Mouse (Mus musculus) erythroblast, adult 5-6 weeks (primary cell): ENCODE measurements around the gene Krt87. TPM values are rescaled to one million over a fixed set of nuclear protein-coding genes. Genes with fewer than 3 reads are reported as not detected.

Source experiments
- ATAC-seq: replicated peaks from 2 replicates; pipeline ENCODE4 v1.8.0; 2016; ENCODE audit warnings: moderate number of reproducible peaks, mild to moderate bottlenecking, moderate TSS enrichment, inconsistent platforms; ENCODE audit not compliant: poor library complexity, low FRiP score, severe bottlenecking
- total RNA-seq, 2 experiments: library from RNA; stranded (forward) in 1 of 2; stranded (reverse) in 1 of 2; fragments of 150-400 nt in 1 of 2; fragments of 200-764, 138-1000 nt in 1 of 2; gene quantifications; 2 replicates each; pipeline versions ENCODE4 v1.2.3 to v1.2.4; 2015 to 2017; ENCODE audit warnings: low replicate concordance in 2 of 2

The Krt87 gene
- total RNA-seq, 2 experiments from 2014 or later = not detected

DNA sequence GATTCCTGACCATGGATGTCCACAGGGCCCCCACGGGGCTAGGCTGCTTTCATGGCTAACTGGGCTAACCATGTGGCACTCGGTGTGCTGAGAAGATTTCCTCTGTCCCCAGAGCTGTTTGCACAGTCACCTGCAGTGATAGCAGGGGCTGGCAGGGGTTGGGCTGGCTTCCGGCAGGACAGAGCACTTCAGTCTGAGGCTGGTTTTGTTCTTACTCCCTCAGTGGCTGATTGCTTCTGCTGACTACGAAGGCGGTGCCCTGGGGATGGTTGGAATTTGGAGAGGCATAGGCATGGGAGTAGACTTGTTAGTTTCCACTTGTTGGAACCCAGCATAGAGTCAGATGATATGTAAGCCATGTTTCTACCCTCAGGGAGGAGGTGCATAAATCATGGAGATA is 13.7 kb downstream of the Krt87 start:
- ATAC-seq = no peak

DNA sequence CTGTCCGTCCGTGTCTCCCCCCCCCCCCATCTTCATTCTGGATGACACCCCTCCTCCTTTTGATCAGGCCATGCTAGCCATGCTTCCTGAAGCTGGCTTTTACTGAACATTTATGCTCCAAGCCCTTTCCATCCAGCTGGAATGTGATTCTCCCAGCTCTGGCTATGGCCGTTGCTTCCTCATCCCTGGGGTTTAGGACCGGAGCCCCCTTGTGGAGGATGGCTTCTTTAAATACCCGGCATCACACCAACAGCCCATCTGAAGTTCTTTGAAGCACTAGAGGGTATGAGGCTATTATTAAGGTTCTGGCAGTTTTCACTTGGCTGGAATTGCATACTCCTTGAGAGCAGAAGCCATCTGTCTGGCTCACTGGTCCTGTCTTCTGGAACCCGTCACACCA is 17.7 kb downstream of the Krt87 start:
- ATAC-seq = no peak

DNA sequence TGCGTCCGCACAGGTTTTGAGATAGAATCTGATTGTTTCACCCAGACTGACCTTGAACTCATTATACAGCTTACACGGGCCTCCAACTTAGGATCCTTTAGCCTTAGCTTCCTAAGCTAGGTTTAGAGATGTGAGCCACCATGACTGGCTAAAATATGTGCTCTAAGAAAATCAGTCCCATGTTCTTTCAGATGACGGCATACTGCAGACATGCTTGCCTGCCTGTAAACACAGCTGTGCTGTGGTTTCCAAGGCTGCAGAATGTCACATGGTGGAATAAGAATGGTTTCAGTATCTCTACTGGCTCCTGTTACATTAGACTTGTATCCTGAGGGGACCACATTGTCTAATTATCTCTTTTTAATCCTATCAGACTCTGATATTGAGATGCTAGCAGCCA is 19.7 kb downstream of the Krt87 start:
- no peak for ATAC-seq

DNA sequence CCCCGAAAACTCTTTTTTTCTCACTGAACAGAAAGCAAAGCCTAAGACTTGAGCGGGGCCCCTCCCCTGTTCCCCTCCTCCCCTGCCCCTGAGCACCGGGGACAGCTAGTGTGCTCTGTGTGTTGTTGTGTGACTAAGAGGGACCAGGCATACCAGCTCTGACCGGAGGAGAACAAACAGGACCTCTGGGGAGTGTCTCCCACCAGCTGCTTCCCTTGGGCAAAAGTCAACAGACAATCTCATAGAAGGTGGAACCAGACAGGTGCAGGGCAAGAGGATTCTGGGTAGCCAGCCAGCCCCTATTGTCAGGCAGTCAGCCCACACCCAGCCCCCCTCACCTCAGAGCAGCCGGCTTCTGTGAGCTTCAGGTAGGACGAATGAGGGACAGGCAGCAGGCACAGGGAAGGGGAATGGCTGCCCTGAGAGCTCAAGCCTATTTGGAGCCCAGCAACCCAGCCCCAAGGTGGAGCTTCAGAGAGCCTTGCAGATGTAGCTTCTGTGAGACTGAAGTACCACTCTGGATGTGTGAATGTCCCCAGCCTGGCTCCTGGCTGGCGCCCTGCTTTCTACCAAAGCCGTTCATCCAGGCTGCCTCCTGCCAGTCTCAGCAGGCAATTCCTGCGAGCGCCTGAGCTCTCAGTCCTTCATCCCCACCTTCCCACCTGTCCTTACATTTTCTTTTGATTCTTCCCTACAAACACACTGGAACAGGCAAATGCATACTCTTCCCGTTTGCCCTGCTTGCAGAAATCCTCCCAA is 23.6 kb downstream of the Krt87 start:
- no peak for ATAC-seq

DNA sequence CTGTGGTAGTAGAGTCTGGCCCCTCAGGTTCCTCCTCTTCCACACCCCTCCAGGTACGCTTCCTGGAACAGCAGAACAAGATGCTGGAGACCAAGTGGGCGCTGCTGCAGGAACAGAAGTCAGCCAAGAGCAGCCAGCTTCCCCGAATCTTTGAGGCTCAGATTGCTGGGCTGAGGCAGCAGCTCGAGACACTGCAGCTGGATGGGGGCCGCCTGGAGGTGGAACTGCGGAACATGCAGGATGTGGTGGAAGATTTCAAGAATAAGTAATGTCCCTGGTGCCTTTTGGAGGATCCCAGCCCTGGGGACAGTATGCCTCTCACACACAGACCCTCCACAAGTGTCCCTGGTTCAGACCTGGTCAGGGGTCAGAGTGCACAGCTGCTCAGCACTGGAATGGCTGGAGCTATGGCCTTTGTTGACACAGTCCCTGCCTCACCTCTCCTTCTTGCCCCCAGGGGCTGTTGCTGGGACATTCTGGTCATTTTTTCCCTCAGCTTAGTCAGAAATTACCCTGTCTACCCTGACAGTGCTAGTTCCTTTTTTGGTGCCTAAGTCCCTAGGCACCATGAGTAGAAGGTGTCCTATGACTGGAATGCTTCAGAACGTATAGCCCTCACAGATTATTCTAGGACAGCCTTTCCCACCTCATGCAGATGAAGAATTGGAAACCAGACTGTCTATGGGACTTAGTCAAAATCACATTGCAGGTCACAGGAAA is 24.5 kb downstream of the Krt87 start:
- no peak for ATAC-seq

DNA sequence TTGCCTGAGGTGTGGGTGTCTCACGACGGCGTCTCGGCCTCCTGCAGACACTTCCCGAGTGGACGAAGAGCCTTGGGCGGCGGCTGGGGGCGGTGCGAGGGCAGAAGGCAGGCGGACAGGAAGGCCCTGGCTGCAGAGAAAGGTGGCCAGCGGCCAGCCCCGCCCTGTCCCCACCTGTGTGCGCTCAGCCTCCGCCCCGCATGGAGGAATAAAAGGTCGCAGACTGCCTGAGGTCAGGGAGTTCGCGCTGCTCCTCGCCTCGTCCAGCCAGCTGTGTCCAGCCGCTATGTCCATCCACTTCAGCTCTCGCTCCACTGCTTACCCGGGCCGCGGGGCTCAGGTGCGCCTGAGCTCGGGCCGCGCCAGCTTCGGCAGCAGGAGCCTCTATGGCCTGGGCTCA is 26.4 kb downstream of the Krt87 start:
- ATAC-seq = no peak

DNA sequence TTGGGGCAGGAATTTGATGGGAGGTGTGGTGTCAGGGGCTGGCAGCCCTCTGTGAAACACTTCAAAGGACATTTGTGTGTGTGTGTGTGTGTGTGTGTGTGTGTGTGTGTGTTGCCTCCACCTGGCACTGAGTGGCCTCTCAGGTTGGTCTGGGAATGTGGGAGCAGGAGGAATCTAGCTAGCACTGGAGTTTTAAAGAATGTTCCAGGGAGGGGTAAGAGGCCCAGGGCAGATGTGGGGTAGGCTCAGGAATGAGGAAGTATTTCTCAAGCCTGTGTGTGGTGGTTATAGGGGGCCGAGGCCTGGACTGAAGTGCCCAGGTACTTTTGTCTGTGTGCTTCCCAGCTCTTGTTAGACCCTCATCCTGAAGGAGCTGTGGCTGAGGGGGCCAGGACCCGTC is 27.8 kb downstream of the Krt87 start, which contains the start of gene Krt7:
Krt7 (plus strand) TSS at position 269 of the 400 bp plus-strand sequence.
- ATAC-seq = no peak

DNA sequence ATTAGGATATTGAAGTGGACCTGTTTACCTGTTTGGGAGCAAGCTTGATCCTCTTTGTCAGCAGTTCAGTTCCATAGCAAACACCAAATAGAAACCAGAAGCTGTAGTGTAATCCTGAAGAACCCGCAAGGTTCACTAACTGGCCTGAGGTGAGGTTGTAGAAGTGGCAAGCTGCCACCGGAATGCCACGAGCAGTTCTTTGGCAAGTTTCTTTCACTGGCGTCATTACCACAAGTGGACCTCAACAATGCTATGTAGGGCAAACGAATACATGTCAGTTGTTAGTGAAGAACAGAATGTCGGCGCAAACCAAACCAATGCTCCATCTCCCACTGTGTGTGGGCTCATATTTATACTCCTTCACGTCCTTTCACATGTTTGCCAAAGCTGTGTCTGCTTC is 40.3 kb downstream of the Krt87 start:
- no peak for ATAC-seq

DNA sequence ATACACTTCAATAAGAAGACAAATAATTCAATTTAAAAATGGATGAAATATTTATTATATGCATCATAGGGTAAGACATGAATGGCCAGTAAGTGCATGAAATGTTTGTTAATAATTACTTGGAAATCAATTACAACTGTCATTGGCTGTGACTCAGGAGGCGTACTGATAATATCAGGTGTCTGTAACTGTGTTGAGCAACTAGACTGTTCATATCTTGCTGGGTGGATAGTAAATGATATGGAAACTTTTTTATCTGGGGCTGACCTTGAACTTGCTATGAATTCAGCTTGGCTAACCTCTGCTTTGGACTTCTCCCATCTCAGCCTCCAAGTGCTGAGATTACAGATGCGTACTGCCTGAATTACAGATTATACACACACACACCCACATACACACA is 40.9 kb downstream of the Krt87 start:
- ATAC-seq = no peak

DNA sequence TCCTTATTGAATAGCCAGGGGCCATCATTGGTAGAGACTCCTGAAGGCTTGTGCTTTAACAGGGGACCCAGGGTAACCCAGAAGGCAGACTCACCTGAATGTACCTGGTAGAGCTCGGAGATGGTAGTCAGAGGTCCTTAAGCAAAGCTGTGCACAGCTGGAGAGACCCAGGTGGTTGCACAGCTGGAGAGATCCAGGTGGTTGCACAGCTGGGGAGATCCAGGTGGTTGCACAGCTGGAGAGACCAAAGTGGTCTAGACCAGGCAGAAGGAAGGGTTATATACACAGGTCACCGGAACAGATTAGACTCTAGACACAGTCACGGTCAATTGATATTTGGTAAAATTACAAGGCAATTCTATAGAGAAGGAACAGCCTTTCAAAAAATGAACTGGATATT is 41.7 kb downstream of the Krt87 start:
- ATAC-seq = no peak

DNA sequence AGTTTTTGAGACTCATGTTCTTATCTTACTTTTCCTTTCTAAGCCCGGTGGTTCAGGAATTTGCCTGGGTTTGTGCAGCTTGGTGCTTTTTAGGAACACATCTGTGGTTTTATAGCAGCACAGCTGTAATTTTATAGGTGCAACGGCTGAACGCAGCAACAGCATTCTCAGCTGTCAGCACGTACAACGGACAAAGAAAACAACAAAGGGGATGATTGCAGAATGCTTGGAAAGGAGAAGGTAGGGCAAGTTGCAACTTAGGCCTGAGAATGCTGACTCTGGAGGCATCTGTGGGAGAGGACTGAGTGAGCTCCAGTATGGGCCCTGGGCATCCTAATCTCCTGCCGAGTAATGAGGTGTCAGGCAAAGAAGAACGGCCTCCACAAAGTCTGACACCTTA is 42.1 kb downstream of the Krt87 start:
- ATAC-seq = no peak

DNA sequence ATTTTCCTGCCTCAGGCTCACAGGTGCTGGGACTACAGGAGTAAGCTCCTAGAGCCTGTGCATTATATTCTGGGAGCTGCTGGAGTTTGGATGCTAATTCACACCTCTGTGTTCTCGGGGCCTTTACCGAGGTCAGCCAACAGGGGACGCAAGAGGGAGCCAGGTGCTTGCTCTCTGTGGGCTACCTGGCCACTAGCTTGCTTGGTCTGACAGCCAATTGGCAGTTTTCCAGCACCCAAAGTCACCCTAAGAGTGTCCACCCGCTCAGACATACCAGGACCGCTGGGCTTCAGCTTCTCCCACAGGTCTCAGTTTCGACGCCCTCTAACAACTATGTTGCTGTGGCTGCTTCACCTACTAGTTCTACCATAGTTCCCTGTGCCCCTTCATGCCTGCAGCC is 43.7 kb downstream of the Krt87 start:
- ATAC-seq = no peak

DNA sequence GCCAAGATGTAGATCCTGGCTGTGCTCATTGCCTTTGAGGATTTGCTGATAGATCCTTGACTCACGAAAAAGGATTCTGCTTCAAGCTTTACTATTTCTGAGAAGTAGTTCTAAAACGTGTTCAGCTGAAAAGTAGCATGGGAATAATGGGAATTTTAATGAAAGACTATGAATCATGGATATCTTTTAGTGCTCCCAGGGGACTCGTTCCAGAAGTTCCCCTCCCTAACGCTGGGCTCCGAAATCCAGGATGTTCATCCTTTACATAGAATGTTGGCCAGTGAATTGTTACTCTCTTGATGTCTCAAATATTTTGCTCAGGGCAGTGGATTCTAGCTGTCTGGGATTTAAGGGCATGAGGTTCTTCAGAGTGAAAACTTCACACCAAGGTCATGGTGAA is 46.4 kb downstream of the Krt87 start:
- no peak for ATAC-seq

DNA sequence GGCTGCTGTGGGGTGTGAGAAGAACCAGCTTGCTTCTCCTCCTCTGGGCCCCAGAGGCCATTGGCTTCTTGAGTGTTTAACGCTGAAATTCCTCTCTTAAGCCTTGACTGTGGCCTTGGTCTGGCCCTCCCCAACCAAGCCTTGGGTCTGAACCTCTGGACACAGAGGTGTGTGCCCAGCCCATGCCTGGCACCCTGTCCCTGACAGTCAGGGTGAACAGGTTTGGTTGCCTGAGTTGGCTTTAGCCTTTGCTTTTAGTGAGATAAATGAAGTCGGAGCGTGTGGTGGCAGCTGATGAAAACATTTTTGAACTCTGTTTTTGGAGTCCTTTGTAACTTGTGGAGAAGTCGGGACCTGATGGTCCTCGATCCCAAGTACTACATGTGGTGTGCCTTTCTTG is 48.4 kb downstream of the Krt87 start:
- no peak for ATAC-seq

DNA sequence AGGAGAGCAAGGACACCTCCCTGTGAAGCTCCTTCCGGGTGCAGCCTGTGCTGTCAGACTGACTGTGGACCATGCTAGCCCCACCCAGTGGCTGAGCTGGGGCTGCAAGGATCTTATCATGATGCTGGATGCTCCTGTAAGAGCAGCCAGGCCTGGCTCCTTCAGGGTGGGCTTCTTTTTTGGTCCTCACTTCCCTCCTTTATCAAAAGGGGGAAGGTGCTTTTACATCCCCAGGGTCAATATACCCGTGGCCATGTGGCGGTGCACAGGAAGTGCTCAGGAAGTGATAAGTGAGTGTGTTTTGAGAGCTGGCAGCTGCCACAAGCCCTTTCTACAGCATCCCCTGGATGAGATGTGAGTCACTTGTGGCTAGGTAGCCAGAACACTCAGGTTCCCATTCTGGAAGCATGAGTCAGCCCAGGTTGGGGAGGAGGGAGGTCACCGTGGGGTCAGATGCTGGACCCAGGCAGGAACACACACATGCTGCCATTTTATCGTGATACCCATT is 50.5 kb downstream of the Krt87 start:
- ATAC-seq = no peak

DNA sequence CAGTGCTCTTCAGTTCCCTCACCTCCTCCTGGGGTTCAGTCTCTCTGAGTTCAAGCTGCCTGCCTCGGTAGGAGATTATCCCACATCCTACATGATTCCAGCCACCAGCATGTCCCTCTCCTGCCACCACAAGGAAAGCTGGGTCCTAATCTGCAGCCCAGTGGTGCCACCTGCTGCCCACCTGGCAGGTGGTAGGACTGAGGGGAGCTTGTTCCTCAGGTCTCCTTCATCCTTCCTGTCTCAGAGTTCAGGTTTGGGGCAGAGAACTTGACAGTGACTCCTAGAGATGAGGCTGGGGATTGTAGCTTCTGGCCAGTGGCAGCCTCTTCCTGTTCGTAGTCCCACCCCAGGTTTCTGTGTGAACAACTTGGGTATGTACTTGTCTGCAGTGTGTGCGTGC is 51.4 kb downstream of the Krt87 start:
- no peak for ATAC-seq

DNA sequence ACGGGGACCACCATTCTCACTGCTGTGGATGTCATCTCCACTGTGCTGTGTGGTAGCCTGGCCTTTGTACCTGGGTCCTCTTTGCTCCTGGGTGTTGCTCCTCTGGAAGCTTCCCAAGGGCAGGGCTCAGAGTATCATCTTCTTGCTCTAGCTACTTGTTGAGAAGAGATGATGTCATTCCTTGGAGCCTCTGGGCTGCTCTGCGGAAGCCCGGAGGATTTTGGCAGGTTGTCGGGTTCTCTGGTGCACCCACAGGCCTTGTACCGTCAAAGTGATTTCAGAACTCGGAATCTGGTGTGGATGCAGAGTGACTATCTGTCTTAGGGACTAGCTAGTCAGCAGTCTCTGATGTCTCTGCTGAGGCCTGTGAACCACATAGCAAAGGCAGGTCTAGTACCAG is 53.5 kb downstream of the Krt87 start:
- no peak for ATAC-seq

DNA sequence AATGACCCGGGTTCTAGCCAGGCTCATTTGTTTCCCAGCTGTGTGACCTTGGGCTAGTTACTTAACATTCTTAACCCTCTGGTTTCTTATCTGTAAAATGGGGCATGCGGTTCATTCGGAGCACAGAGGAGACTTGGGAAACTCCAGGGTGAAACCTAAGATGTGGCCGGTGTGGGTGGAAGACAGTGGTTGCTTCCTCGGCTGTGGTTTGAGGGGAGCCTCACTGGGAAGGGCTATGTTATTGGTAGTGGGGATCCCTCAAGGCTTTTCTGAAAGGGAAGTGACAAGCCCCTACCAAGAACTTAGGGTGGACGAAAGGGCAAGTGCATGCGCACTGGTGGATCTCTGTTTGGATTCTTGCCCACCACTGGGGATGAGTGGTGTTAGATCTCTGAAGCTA is 54.0 kb downstream of the Krt87 start:
- ATAC-seq = no peak

DNA sequence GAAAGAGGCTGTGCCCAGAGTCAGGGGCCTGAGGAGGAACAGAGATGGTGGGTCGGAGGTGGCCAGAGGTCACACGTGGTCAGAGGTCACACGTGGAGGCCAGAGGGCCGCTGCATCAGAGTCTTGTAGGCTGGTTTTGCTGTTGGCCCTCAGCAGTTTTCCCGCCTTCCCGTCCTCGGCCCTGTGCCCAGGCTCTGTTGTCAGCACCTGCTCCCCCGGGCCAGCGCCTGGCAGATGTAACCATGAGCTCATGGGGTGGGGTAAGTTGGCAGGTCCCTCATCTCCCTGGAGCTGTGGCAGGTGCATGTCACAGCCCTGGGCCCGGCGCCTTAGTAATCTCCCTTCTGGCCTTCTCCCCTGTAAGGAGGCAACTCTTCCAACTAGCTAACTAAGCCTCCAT is 55.8 kb downstream of the Krt87 start:
- ATAC-seq = no peak

DNA sequence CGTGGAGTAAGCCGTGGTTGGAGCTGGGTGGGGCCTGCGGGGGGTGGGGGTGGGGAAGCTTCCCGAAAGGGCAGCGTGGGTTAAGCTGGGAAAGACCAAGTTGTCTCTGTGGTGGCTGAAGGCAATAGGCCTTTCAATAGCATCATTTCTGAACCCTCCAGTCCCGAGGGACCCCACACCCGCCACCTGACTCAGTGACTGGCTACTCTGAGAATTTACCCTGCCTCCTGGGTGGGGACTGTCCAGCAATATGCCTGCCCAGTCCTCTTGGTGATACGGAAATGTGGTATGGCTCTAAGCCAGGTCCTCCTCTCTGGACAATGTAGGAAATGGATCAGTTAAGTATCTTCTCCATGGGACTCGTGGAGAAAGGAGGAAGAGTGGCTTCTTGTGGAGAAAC is 56.8 kb downstream of the Krt87 start:
- ATAC-seq = no peak
